Mouse (Mus musculus) limb, embryonic 10.5 days (tissue): ENCODE data around the gene Tmem30a. TPM values are rescaled to one million over a fixed set of nuclear protein-coding genes. Genes with fewer than 3 reads are reported as not detected.

Experiments
- DNase-seq: peaks from one replicate; pipeline ENCODE4 v3.0.0-alpha.2; 2017; ENCODE audit warnings: low spot score
- H3K27ac ChIP-seq: fragments of 300-500 bp; sonication (generic); 2 replicates; pipeline ENCODE4 v1.5.1; 2016; ENCODE audit warnings: mild to moderate bottlenecking
- H3K27me3 ChIP-seq: fragments of 300-500 bp; sonication (generic); 2 replicates; pipeline ENCODE4 v1.6.1; 2016; ENCODE audit warnings: low read depth, mild to moderate bottlenecking; ENCODE audit not compliant: poor library complexity, severe bottlenecking
- H3K36me3 ChIP-seq: fragments of 300-500 bp; sonication (generic); 2 replicates; pipeline ENCODE4 v1.6.1; 2016; ENCODE audit warnings: mild to moderate bottlenecking, moderate library complexity
- H3K4me1 ChIP-seq: fragments of 300-500 bp; sonication (generic); 2 replicates; pipeline ENCODE4 v1.6.1; 2016
- H3K4me3 ChIP-seq: fragments of 300-500 bp; sonication (generic); 2 replicates; pipeline ENCODE4 v1.5.1; 2016; ENCODE audit warnings: mild to moderate bottlenecking, moderate library complexity
- H3K9me3 ChIP-seq: fragments of 300-500 bp; sonication (generic); replicated peaks from 2 replicates; pipeline ENCODE4 v1.6.1; 2016; ENCODE audit warnings: mild to moderate bottlenecking
- WGBS: fragments of 180-500 bp; shearing (Covaris S2); methylation state at CpG from one replicate; pipeline ENCODE4 v1.1.7; 2016; 5-methylcytosine and 5-hydroxymethylcytosine counted together
- polyA plus RNA-seq: library from polyadenylated mRNA; unstranded; fragments of >200 nt; fragmentation: Nextera tagmentation; extraction: Ambion mirVana; gene quantifications from 2 replicates; pipeline ENCODE4 v1.2.1, GENCODE M21; 2016

Tmem30a gene
- polyA plus RNA-seq, 1 experiment from 2014 or later: 45.0 TPM

- DNase-seq: no peak
- Histone ChIP-seq H3K27me3 (no peaks in the 10 kb centered on the region), H3K4me3 (no peak overlapping the region), H3K36me3 (peaks cover 11% of the 10 kb centered on the region; the same call in 1 of the 2 replicates), H3K9me3 (no peaks in the 10 kb centered on the region), H3K4me1 (no peaks in the 10 kb centered on the region), H3K27ac (no peak overlapping the region)
- 92% methylated on average over 5 of the region's 5 CpGs for WGBS
Measured at GRCm38 (mm10) chr9:79766991-79767545, 26.2 kb downstream of the Tmem30a start.

DNA sequence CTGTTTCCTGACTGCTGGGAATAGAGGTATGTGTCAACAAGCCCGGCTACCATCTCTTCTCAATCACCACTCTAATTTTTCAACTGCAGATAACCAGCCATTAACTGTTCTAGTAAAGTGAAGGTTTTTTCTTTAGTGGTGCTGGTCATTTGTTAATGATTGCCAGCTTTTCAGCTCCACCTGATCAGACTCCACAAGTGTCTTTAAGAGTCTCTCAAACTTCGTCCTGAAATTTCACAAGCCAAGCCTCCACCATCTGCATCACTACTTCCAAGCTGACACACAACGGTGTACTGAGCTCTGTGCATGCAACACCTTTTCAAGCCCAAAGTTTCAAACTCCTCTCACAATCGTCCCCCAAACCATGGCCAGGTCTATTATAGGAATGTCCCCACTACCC, 28.0 kb downstream of the Tmem30a start:
- no peaks in the 10 kb centered on the region for H3K9me3 ChIP-seq
- no peak overlapping the region for H3K4me3 ChIP-seq
- WGBS: 87% methylated on average over 4 of the region's 4 CpGs
- no peak overlapping the region for H3K27ac ChIP-seq
- peaks cover 2% of the 10 kb centered on the region; the same call in 1 of the 2 replicates for H3K36me3 ChIP-seq
- no peak for DNase-seq
- 0 out of 2 replicates have a peak, but pooled peaks cover 2% of the 10 kb centered on the region for H3K4me1 ChIP-seq
- no peaks in the 10 kb centered on the region for H3K27me3 ChIP-seq

DNA sequence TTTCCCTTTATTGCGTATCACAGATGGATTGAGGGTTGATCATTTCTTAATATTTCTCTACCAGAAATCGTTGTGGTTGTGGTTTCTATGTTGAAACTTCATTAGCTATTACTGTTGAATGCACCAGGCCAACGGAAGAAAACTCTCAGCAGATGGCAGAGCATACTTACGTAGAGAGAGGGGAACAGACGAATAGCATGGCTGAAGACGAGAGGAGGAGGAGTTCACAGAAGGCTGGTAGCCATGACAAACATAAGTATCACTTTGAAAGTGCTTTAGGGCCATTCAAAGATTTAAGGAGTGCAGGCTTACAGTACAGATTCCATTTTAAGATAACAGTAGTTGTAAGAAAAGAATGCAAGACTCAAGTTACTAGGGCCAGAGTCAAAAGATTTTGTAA, 30.8 kb downstream of the Tmem30a start:
- H3K4me3 ChIP-seq: no peak overlapping the region
- H3K4me1 ChIP-seq: peaks cover 10% of the 10 kb centered on the region
- WGBS: 84% methylated on average over 6 of the region's 6 CpGs
- no peaks in the 10 kb centered on the region for H3K9me3 ChIP-seq
- DNase-seq: no peak
- no peaks in the 10 kb centered on the region for H3K27me3 ChIP-seq
- H3K36me3 ChIP-seq: peaks cover 6% of the 10 kb centered on the region
- no peak overlapping the region for H3K27ac ChIP-seq

DNA sequence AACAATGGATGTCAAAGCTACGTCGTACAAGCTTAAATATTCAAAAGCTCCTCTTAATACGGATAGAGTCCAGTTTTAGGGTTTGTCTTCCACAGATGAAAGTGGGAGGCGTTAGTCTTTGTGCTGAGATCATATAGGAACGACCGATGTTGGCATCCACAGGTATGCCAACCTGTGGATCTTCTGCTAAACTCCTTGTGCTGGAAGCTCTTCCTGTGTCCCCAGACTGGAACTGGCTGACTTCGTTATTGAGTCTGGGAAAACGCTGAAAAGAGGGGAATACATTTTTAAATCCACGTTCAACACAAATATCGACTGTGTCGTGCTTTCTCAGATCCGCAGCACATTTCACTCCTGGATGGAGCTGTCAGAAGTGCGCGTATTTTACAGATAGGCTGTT, 33.2 kb downstream of the Tmem30a start:
- Histone ChIP-seq H3K27ac (peak overlapping the region; percentile 94), H3K36me3 (peaks cover 30% of the 10 kb centered on the region), H3K9me3 (no peaks in the 10 kb centered on the region), H3K27me3 (no peaks in the 10 kb centered on the region), H3K4me3 (peak overlapping the region; percentile 77), H3K4me1 (peaks cover 10% of the 10 kb centered on the region)
- peak; percentile 40 for DNase-seq
- 12% methylated on average over 14 of the region's 14 CpGs for WGBS

GRCm38 (mm10) chr9:79759385-79760005, 33.8 kb downstream of the Tmem30a start, which contains the start of gene Cox7a2:
Gene Cox7a2 (minus strand): TSS chr9:79759878.
- WGBS: under 1% methylated on average over 49 of the region's 49 CpGs
- H3K4me1 ChIP-seq: peaks cover 10% of the 10 kb centered on the region

GRCm38 (mm10) chr9:79755311-79755710, 38.0 kb downstream of the Tmem30a start:
- Histone ChIP-seq H3K27me3 (no peaks in the 10 kb centered on the region), H3K27ac (no peak overlapping the region), H3K9me3 (no peaks in the 10 kb centered on the region), H3K36me3 (peaks cover 58% of the 10 kb centered on the region), H3K4me1 (peaks cover 8% of the 10 kb centered on the region), H3K4me3 (no peak overlapping the region)
- DNase-seq: no peak
- 93% methylated on average over 4 of the region's 4 CpGs for WGBS

More at GRCm38 (mm10) chr9:79759385-79760005, 33.8 kb downstream of the Tmem30a start, which contains the start of gene Cox7a2:
- H3K36me3 ChIP-seq: peaks cover 36% of the 10 kb centered on the region
- peak within 1 kb of the TSS; percentile 77 for H3K4me3 ChIP-seq
- no peaks in the 10 kb centered on the region for H3K9me3 ChIP-seq
- peak; percentile 95 for DNase-seq
- H3K27ac ChIP-seq: peak within 1 kb of the TSS; percentile 94
- no peaks in the 10 kb centered on the region for H3K27me3 ChIP-seq

DNA sequence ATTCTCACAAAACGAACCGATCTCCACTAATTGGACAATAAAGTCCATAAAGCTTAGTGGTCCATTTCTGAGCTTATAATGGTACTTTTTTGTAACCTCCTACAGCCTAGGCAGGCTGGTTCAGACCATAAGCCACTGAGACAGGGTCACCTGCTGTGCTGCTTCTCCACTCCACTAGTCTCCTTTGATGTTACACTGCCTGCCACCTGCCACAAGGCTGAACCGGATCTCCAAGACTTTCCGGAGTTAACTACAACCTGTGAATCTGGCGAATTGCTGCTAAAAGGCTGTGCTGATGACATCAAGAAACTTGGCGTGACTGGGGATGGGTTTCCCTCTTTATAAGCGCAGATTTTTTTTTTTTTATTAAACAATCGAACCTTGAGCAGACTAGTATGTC, 41.5 kb downstream of the Tmem30a start:
- Histone ChIP-seq H3K27ac (no peak overlapping the region), H3K36me3 (peaks cover 46% of the 10 kb centered on the region), H3K4me3 (no peak overlapping the region), H3K27me3 (no peaks in the 10 kb centered on the region), H3K4me1 (no peaks in the 10 kb centered on the region), H3K9me3 (no peaks in the 10 kb centered on the region)
- no peak for DNase-seq
- 61% methylated on average over 8 of the region's 8 CpGs for WGBS

DNA sequence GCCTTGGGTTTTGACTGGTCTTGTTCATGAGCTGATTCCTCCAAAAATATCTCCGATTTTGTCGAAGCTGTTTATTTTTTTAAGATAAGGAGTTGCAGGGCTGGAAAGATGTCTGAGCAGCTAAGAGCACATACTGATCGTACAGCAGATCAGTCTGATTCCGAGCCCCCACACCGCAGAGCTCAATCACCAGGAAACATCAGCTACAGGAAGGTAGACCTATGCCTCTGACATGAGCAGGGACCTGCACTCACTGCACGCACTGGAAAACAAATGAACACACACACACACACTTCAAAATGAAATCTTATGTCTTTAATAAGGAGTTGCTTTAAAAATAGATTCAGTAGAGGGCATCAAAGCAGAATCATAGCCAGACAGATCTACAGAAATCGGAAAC, 42.6 kb downstream of the Tmem30a start:
- peaks cover 35% of the 10 kb centered on the region for H3K36me3 ChIP-seq
- no peaks in the 10 kb centered on the region for H3K9me3 ChIP-seq
- H3K27me3 ChIP-seq: no peaks in the 10 kb centered on the region
- 89% methylated on average over 7 of the region's 7 CpGs for WGBS
- no peak for DNase-seq
- no peak overlapping the region for H3K4me3 ChIP-seq
- no peaks in the 10 kb centered on the region for H3K4me1 ChIP-seq
- no peak overlapping the region for H3K27ac ChIP-seq

DNA sequence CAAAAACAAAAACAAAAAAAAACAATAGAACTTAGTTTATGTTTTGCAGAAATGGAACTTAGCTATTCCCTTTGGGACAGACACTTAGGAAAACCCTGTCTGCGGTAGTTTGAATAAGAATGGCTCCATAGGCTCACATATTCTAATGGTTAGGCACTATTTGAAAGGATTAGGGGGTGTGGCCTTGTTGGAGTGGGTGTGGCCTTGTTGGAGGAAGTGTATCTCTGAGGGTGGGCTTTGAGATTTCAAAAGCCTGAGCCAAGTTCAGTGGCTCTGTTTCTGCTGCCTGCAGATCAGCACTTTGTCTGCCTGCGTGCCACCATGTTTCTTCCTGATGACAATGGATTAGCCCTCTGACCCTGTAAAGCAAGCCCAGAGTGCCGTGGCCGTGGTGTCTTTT, 48.3 kb downstream of the Tmem30a start:
- 71% methylated on average over 4 of the region's 4 CpGs for WGBS
- H3K9me3 ChIP-seq: no peaks in the 10 kb centered on the region
- H3K27me3 ChIP-seq: no peaks in the 10 kb centered on the region
- no peak for DNase-seq
- H3K4me3 ChIP-seq: no peak overlapping the region
- H3K27ac ChIP-seq: no peak overlapping the region
- H3K4me1 ChIP-seq: no peaks in the 10 kb centered on the region
- H3K36me3 ChIP-seq: no peaks in the 10 kb centered on the region

DNA sequence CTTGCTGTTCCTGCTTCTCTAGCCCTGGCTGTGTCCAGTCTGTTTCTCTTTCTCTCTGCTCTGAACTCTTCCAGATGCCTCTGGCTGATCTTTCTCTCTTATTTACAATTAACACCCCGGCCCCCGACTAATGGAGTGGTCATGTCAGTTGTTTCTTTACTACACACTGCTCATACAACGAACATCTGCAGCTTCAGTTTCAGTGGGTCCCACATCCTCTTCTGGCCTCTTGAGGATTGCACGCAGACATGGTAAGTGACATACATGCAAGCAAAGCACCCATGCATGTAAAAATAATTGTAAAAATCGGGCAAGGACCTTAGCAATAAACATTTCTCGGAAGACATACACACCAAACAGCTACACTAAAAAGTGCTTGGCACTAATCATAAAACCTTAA, 57.7 kb downstream of the Tmem30a start:
- WGBS: 92% methylated on average over 6 of the region's 6 CpGs
- Histone ChIP-seq H3K4me1 (no peaks in the 10 kb centered on the region), H3K36me3 (no peaks in the 10 kb centered on the region), H3K9me3 (no peaks in the 10 kb centered on the region), H3K27me3 (no peaks in the 10 kb centered on the region), H3K4me3 (no peak overlapping the region), H3K27ac (no peak overlapping the region)
- DNase-seq: no peak

DNA sequence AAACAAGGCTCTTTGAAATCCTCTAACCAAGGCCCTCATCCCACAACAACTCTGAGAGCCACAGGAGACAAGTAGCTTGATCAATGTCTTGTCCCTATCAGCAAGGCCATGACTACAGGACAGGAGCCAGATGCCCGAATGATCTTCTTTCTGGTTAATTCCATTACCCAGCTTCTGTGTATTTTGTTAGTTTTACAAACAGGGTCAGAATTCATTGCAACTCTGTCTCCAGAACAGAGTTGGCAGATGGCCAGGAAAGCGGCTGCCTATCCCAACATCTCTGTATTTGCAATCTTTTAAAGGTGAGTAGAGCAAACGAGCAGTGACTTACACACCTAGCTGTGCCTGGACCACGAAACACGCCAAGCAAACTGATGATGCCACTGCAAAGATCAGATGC, 63.0 kb downstream of the Tmem30a start:
- Histone ChIP-seq H3K27ac (no peak overlapping the region), H3K9me3 (no peaks in the 10 kb centered on the region), H3K27me3 (no peaks in the 10 kb centered on the region), H3K4me3 (no peak overlapping the region), H3K4me1 (no peaks in the 10 kb centered on the region), H3K36me3 (no peaks in the 10 kb centered on the region)
- 91% methylated on average over 5 of the region's 5 CpGs for WGBS
- DNase-seq: no peak

GRCm38 (mm10) chr9:79723090-79723489, 70.2 kb downstream of the Tmem30a start:
- H3K4me1 ChIP-seq: peaks cover 29% of the 10 kb centered on the region
- no peaks in the 10 kb centered on the region for H3K36me3 ChIP-seq
- no peaks in the 10 kb centered on the region for H3K9me3 ChIP-seq
- H3K27me3 ChIP-seq: peaks cover 37% of the 10 kb centered on the region
- WGBS: 38% methylated on average over 5 of the region's 5 CpGs
- H3K4me3 ChIP-seq: no peak overlapping the region
- no peak for DNase-seq
- no peak overlapping the region for H3K27ac ChIP-seq

GRCm38 (mm10) chr9:79721056-79721455, 72.3 kb downstream of the Tmem30a start:
- Histone ChIP-seq H3K36me3 (no peaks in the 10 kb centered on the region), H3K9me3 (no peaks in the 10 kb centered on the region), H3K4me3 (no peak overlapping the region; the same call in 1 of the 2 replicates), H3K27me3 (peaks cover 47% of the 10 kb centered on the region), H3K4me1 (peaks cover 44% of the 10 kb centered on the region), H3K27ac (no peak overlapping the region)
- WGBS: 13% methylated on average over 9 of the region's 9 CpGs
- DNase-seq: peak; percentile 73
